Mouse (Mus musculus) 3134 (cell line): ENCODE data around the gene Acsl3.

ENCODE experiments used
- DNase-seq: peaks from one replicate; pipeline ENCODE4 v3.0.0-alpha.2; 2011; ENCODE audit warnings: low spot score; ENCODE audit not compliant: insufficient read length; ENCODE audit errors: extremely low read depth

Acsl3 gene

GRCm38 (mm10) chr1:78657671-78658440, at the start of gene Acsl3, which contains the start of gene Utp14b:
Gene Acsl3 (plus strand): TSS chr1:78657825.
Gene Utp14b (plus strand): TSS chr1:78658038.
- peak; percentile 98 for DNase-seq

GRCm38 (mm10) chr1:78609134-78609907, 48.3 kb upstream of the Acsl3 start:
- DNase-seq = no peak

GRCm38 (mm10) chr1:78611039-78611438, 46.6 kb upstream of the Acsl3 start:
- DNase-seq = no peak

GRCm38 (mm10) chr1:78612959-78613358, 44.7 kb upstream of the Acsl3 start:
- no peak for DNase-seq

- DNase-seq = no peak
These were observed 33.3 kb upstream of the Acsl3 start for GRCm38 (mm10) chr1:78624352-78624751.

- no peak for DNase-seq
These were observed 23.1 kb upstream of the Acsl3 start for GRCm38 (mm10) chr1:78634486-78634885.

- no peak for DNase-seq
These were observed 16.8 kb upstream of the Acsl3 start for GRCm38 (mm10) chr1:78640871-78641270.

- no peak for DNase-seq
These were observed 15.8 kb upstream of the Acsl3 start for GRCm38 (mm10) chr1:78641791-78642190.

- no peak for DNase-seq
These were observed 15.4 kb upstream of the Acsl3 start for GRCm38 (mm10) chr1:78642197-78642596.

- DNase-seq = peak; percentile 24
These were observed 10.2 kb upstream of the Acsl3 start for GRCm38 (mm10) chr1:78647317-78647885.

- peak; percentile 54 for DNase-seq
These were observed 8.2 kb upstream of the Acsl3 start for GRCm38 (mm10) chr1:78649269-78650061.

- peak; percentile 28 for DNase-seq
These were observed 1.2 kb upstream of the Acsl3 start for GRCm38 (mm10) chr1:78656472-78656871.

- no peak for DNase-seq
These were observed 500 bp upstream of the Acsl3 start for GRCm38 (mm10) chr1:78657021-78657629.

- no peak for DNase-seq
These were observed 1.0 kb downstream of the Acsl3 start for GRCm38 (mm10) chr1:78658441-78659269.

- DNase-seq = no peak
These were observed 1.7 kb downstream of the Acsl3 start for GRCm38 (mm10) chr1:78659270-78659823.

GRCm38 (mm10) chr1:78664326-78664725, 6.7 kb downstream of the Acsl3 start:
- no peak for DNase-seq

GRCm38 (mm10) chr1:78665954-78666499, 8.4 kb downstream of the Acsl3 start:
- DNase-seq = no peak

GRCm38 (mm10) chr1:78666585-78666984, 9.0 kb downstream of the Acsl3 start:
- DNase-seq = no peak

- DNase-seq = no peak
These were observed 24.7 kb downstream of the Acsl3 start for GRCm38 (mm10) chr1:78682291-78682690.
